Mouse (Mus musculus): ENCODE measurements around the gene Ankmy1. TPM values are rescaled to one million over a fixed set of nuclear protein-coding genes. Genes with fewer than 3 reads are reported as not detected.

Gene Ankmy1
- polyA plus RNA-seq, 1 experiment: 0.57 TPM

DNA sequence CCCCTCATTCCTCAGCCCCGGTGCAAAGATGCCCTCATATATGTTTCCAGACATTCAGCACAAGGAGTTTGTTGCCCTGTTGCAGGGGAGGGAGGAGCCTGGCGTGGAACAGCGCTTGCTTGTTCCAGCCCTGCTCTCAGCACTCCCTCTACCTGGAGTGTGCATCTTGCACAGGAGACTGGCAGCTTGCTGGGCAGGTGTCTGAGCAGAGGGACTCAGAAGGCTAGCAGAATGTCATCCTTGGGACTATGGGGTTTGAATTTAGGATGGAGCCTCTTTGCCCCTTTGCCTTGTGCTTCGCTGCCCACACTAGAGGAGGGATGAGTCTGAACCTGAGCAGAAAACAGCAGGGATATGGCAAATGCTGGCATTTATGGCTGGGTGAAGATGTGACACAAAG, 37.0 kb upstream of the Ankmy1 start:
- Histone ChIP-seq H3K79me3 (ENCODE audit: low read depth) (peaks cover 5% of the 10 kb centered on the region), H3K4me3 (ENCODE audit: insufficient read depth, poor library complexity, severe bottlenecking) (no peak overlapping the region), H3K27me3 (ENCODE audit: control insufficient read depth, insufficient read depth, insufficient read length) (no peaks in the 10 kb centered on the region), H3ac (ENCODE audit: control insufficient read depth, insufficient read length, low read depth) (no peak overlapping the region), H3K79me2 (ENCODE audit: control insufficient read depth, insufficient read depth) (peaks cover 19% of the 10 kb centered on the region), H3K36me3 (ENCODE audit: control insufficient read depth, insufficient read depth) (peaks cover 17% of the 10 kb centered on the region)
- TF ChIP-seq USF1 (IDR thresholded peaks at IDR 0.05; ENCODE audit: low read depth): no peak
- TF ChIP-seq MYOD1 (IDR thresholded peaks at IDR 0.05; ENCODE audit: control insufficient read depth, insufficient read length, low read depth): no peak
- no peak for TF ChIP-seq CTCF (IDR thresholded peaks at IDR 0.05; ENCODE audit: control insufficient read depth, insufficient read depth, insufficient read length)
- TF ChIP-seq MAX (IDR thresholded peaks at IDR 0.05): no peak
- TF ChIP-seq CEBPB (IDR thresholded peaks at IDR 0.05; ENCODE audit: low read depth): no peak
- TF ChIP-seq FOSL1 (IDR thresholded peaks at IDR 0.05; ENCODE audit: insufficient read depth, low read length, poor library complexity, severe bottlenecking): no peak
- TF ChIP-seq MYOG (IDR thresholded peaks at IDR 0.05; ENCODE audit: control insufficient read depth, extremely low read depth, insufficient read length): no peak

DNA sequence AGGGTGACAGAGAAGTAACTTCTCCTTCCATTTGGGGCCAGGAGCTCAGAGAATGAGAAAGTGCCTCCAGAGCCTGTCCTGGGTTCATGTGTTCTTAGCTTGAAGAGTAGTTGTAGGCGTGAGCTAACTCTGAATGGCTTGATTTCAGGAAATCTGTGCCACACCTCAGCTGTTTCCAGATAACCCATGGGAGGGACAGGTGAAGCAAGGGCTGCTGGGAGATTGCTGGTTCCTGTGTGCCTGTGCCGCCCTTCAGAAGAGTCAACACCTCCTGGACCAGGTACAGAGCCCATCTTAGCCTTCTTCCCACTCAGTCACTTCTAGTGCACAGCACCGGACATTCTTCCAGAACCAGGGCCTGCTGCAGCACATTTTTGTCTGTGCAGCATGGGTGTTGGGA, 35.1 kb upstream of the Ankmy1 start:
- no peak overlapping the region for H3ac ChIP-seq (ENCODE audit: control insufficient read depth, insufficient read length, low read depth)
- peaks cover 19% of the 10 kb centered on the region for H3K79me2 ChIP-seq (ENCODE audit: control insufficient read depth, insufficient read depth)
- TF ChIP-seq CTCF (IDR thresholded peaks at IDR 0.05; ENCODE audit: control insufficient read depth, insufficient read depth, insufficient read length): no peak
- no peak for TF ChIP-seq MYOD1 (IDR thresholded peaks at IDR 0.05; ENCODE audit: control insufficient read depth, insufficient read length, low read depth)
- no peak for TF ChIP-seq MAX (IDR thresholded peaks at IDR 0.05)
- TF ChIP-seq USF1 (IDR thresholded peaks at IDR 0.05; ENCODE audit: low read depth): no peak
- TF ChIP-seq CEBPB (IDR thresholded peaks at IDR 0.05; ENCODE audit: low read depth): no peak
- no peak for TF ChIP-seq MYOG (IDR thresholded peaks at IDR 0.05; ENCODE audit: control insufficient read depth, extremely low read depth, insufficient read length)
- TF ChIP-seq FOSL1 (IDR thresholded peaks at IDR 0.05; ENCODE audit: insufficient read depth, low read length, poor library complexity, severe bottlenecking): no peak
- H3K27me3 ChIP-seq (ENCODE audit: control insufficient read depth, insufficient read depth, insufficient read length): no peaks in the 10 kb centered on the region
- H3K36me3 ChIP-seq (ENCODE audit: control insufficient read depth, insufficient read depth): peaks cover 17% of the 10 kb centered on the region
- no peak overlapping the region for H3K4me3 ChIP-seq (ENCODE audit: insufficient read depth, poor library complexity, severe bottlenecking)
- peaks cover 5% of the 10 kb centered on the region for H3K79me3 ChIP-seq (ENCODE audit: low read depth)

DNA sequence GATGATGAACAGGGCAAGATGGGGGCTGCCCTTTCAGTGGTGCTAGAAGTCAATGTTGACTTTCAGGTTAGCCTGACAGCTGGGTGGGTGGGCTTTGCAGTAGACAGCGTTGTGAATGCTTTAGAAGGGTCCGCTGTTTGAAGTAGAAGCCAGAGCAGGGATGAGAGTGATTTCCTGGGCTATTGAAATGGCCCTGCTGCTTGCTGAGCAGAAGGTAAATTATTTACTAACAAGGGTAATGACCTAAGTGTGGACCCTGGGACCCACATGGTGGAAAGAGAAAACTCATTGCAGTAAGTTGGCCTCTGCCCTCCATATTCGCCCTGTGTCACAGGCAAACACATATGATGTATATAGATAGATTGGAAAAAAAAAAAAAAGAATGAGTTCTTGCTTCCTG, 33.8 kb upstream of the Ankmy1 start:
- Histone ChIP-seq H3K79me3 (ENCODE audit: low read depth) (peaks cover 5% of the 10 kb centered on the region), H3K36me3 (ENCODE audit: control insufficient read depth, insufficient read depth) (peaks cover 17% of the 10 kb centered on the region), H3ac (ENCODE audit: control insufficient read depth, insufficient read length, low read depth) (no peak overlapping the region), H3K4me3 (ENCODE audit: insufficient read depth, poor library complexity, severe bottlenecking) (no peak overlapping the region), H3K79me2 (ENCODE audit: control insufficient read depth, insufficient read depth) (peaks cover 19% of the 10 kb centered on the region), H3K27me3 (ENCODE audit: control insufficient read depth, insufficient read depth, insufficient read length) (no peaks in the 10 kb centered on the region)
- TF ChIP-seq MAX (IDR thresholded peaks at IDR 0.05): no peak
- no peak for TF ChIP-seq FOSL1 (IDR thresholded peaks at IDR 0.05; ENCODE audit: insufficient read depth, low read length, poor library complexity, severe bottlenecking)
- no peak for TF ChIP-seq CEBPB (IDR thresholded peaks at IDR 0.05; ENCODE audit: low read depth)
- TF ChIP-seq CTCF (IDR thresholded peaks at IDR 0.05; ENCODE audit: control insufficient read depth, insufficient read depth, insufficient read length): no peak
- no peak for TF ChIP-seq USF1 (IDR thresholded peaks at IDR 0.05; ENCODE audit: low read depth)
- TF ChIP-seq MYOD1 (IDR thresholded peaks at IDR 0.05; ENCODE audit: control insufficient read depth, insufficient read length, low read depth): no peak
- no peak for TF ChIP-seq MYOG (IDR thresholded peaks at IDR 0.05; ENCODE audit: control insufficient read depth, extremely low read depth, insufficient read length)

DNA sequence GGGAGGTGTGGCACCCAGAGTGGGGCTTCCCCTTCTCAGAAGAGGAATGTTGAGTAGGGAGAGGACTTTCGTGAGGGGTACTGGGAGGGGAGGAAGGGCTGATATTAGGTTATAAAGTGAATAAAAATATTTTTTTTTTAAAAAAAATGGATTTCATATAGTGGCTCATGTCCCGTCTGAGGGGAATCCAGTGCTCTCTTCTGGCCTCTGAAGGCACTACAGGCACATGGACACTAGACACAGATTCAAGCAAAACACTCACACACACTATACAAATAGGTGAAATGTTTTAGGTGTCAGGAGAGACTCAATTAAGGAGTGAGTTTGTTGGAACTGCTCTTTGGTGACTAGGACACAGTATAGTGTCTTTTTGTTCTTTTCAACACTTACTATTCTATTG, 33.3 kb upstream of the Ankmy1 start:
- Histone ChIP-seq H3K79me2 (ENCODE audit: control insufficient read depth, insufficient read depth) (peaks cover 19% of the 10 kb centered on the region), H3K36me3 (ENCODE audit: control insufficient read depth, insufficient read depth) (peaks cover 16% of the 10 kb centered on the region), H3K27me3 (ENCODE audit: control insufficient read depth, insufficient read depth, insufficient read length) (no peaks in the 10 kb centered on the region), H3ac (ENCODE audit: control insufficient read depth, insufficient read length, low read depth) (no peak overlapping the region), H3K4me3 (ENCODE audit: insufficient read depth, poor library complexity, severe bottlenecking) (no peak overlapping the region), H3K79me3 (ENCODE audit: low read depth) (peaks cover 5% of the 10 kb centered on the region)
- TF ChIP-seq FOSL1 (IDR thresholded peaks at IDR 0.05; ENCODE audit: insufficient read depth, low read length, poor library complexity, severe bottlenecking) (no peak), MAX (IDR thresholded peaks at IDR 0.05) (no peak), USF1 (IDR thresholded peaks at IDR 0.05; ENCODE audit: low read depth) (no peak), CEBPB (IDR thresholded peaks at IDR 0.05; ENCODE audit: low read depth) (no peak), MYOD1 (IDR thresholded peaks at IDR 0.05; ENCODE audit: control insufficient read depth, insufficient read length, low read depth) (no peak), CTCF (IDR thresholded peaks at IDR 0.05; ENCODE audit: control insufficient read depth, insufficient read depth, insufficient read length) (no peak), MYOG (IDR thresholded peaks at IDR 0.05; ENCODE audit: control insufficient read depth, extremely low read depth, insufficient read length) (no peak)

DNA sequence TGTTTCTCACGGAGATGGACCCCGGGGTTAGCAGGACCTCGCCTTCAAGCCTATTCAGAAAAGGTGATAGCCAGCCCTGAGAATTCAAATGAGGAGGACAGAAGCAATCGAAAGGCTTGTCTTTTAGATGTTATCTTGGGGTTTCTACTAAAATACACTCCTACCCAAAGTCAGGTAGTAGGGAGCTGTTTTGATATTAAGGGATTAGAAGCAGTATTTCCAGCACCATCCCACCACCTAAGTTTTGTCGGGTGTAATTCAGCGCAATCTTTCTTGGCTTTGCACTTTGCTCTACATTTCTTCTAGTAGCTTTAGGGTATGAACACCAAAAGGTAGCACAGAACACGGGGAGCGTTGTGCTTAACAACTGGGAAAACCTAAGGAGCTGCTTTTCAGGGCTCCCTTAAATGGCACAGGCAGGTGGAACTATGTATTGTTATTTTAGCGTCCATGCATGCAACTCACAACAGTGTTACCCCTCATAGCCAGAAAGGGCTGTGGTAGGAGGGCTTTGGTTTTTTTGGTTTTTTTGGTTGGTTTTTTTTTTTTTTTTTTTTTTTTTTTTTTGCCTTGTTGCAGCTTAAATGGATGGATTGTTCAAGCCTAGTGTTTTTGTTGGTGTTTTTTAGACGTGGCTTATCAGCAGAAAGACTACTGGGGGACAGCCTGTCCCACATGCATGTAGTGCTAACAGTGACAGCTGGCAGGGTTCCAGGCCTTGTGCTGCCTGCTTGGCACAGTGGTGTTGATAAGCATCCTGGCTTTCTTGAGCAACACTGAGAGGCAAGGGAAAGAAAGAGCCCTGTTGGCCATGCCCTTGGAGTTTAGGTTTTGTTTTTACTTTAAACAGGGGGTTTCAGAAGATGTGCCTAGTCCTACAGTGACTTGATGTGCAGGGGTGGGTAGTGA, 32.6 kb upstream of the Ankmy1 start:
- peaks cover 19% of the 10 kb centered on the region for H3K79me2 ChIP-seq (ENCODE audit: control insufficient read depth, insufficient read depth)
- no peak for TF ChIP-seq MYOD1 (IDR thresholded peaks at IDR 0.05; ENCODE audit: control insufficient read depth, insufficient read length, low read depth)
- no peak for TF ChIP-seq FOSL1 (IDR thresholded peaks at IDR 0.05; ENCODE audit: insufficient read depth, low read length, poor library complexity, severe bottlenecking)
- no peak for TF ChIP-seq USF1 (IDR thresholded peaks at IDR 0.05; ENCODE audit: low read depth)
- peaks cover 9% of the 10 kb centered on the region for H3K36me3 ChIP-seq (ENCODE audit: control insufficient read depth, insufficient read depth)
- H3K79me3 ChIP-seq (ENCODE audit: low read depth): peaks cover 5% of the 10 kb centered on the region
- peak overlapping the region; percentile 73 for H3ac ChIP-seq (ENCODE audit: control insufficient read depth, insufficient read length, low read depth)
- H3K27me3 ChIP-seq (ENCODE audit: control insufficient read depth, insufficient read depth, insufficient read length): no peaks in the 10 kb centered on the region
- H3K4me3 ChIP-seq (ENCODE audit: insufficient read depth, poor library complexity, severe bottlenecking): peak overlapping the region; percentile 78
